Mouse (Mus musculus) heart, postnatal 14 days (tissue): ENCODE measurements around the gene Jund. TPM values are rescaled to one million over a fixed set of nuclear protein-coding genes. Genes with fewer than 3 reads are reported as not detected.

ENCODE experiments used
- DNase-seq, 2 experiments: peaks; one replicate each; pipeline ENCODE4 v3.0.0; 2021 to 2022
- intact Hi-C: fragments of 180-260 bp; cut with DNase I; formaldehyde crosslinking; loops from one replicate; pipeline ENCODE4 v1.15.1; 2025
- total RNA-seq, 2 experiments: library from RNA; stranded (reverse); gene quantifications; 2 replicates each; pipeline ENCODE4 v1.2.3; 2021

The Jund gene
- total RNA-seq, 2 experiments from 2014 or later: 159 to 162 TPM

DNA sequence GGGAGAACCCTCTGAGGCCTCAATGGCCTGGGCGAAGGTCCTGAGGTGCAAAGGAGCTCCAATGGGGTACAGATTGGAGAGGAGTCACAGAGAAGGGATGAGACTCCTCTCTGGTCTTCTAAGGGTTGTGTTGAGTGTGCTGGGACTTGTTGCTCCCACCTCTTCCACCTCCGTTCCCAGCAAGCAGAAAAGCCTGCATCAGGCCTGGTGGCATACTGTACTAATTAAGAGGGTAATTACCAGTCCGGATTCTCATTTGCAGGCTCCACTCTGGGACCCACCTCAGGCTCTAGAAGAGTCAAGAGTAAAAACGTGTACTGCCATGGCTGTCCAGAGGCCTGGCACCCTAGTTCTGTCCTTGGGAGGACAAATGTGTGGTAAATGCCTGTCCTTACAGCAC is 1.8 kb upstream of the Jund start:
- DNase-seq: no peak
- intact Hi-C loops: no loop called here

DNA sequence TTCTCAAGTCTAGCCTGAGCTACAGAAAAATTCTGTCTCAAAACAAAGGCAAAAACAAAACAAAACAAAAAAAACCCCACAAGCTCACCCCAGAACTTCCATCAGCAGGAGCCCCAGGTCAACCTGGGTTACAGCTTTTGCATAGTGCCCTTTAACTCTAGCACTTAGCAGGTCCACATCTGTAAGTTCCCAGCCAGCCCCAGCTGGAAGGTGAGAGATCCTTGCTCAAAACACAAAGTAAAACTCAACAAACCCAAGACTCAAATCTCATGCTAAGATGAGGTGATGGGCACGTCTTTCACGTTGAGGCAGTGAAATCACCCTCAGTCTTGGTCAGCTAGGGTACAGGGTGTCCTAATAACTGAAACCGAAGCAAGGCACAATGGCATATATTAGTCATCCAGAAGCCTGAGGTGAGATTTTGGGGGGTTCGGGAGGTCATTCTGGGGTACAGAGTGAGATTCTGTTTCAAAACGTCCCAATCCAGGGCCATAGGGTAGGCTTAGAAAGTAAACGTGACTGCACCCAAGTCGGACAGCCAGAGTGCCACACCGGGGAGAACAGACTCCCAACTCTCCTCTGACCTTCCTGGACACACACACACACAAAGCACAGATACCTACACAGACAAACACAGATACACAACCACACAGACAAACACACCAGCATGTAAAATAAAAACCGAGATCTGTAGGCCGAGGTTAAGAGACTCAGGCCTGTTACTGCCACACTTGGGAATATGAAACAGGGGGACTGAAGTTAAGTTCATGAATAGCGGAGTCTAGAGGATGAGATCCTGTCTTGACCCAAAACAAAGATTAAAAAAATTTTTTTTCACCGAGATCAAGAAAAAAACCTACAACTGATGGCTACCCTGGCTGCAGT is 1.1 kb upstream of the Jund start:
- no peak for DNase-seq
- intact Hi-C loops: no loop called here

DNA sequence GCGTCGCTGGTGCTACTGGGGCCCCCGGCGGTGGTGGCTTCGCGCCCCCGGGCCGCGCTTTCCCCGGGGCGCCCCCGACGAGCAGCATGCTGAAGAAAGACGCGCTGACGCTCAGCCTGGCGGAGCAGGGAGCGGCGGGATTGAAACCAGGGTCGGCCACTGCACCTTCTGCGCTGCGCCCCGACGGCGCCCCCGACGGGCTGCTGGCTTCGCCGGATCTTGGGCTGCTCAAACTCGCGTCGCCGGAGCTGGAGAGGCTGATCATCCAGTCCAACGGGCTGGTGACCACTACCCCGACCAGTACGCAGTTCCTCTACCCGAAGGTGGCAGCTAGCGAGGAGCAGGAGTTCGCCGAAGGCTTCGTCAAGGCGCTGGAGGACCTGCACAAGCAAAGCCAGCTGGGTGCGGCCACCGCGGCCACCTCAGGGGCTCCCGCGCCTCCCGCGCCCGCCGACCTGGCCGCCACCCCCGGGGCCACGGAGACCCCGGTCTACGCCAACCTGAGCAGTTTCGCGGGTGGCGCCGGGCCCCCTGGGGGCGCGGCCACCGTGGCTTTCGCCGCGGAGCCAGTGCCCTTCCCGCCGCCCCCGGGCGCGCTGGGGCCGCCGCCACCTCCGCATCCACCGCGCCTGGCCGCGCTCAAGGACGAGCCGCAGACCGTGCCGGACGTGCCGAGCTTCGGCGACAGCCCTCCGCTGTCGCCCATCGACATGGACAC is 526 bp downstream of the Jund start:
- peak in 1 of 2 experiments; percentile 69 for DNase-seq
- intact Hi-C loops: no loop called here

DNA sequence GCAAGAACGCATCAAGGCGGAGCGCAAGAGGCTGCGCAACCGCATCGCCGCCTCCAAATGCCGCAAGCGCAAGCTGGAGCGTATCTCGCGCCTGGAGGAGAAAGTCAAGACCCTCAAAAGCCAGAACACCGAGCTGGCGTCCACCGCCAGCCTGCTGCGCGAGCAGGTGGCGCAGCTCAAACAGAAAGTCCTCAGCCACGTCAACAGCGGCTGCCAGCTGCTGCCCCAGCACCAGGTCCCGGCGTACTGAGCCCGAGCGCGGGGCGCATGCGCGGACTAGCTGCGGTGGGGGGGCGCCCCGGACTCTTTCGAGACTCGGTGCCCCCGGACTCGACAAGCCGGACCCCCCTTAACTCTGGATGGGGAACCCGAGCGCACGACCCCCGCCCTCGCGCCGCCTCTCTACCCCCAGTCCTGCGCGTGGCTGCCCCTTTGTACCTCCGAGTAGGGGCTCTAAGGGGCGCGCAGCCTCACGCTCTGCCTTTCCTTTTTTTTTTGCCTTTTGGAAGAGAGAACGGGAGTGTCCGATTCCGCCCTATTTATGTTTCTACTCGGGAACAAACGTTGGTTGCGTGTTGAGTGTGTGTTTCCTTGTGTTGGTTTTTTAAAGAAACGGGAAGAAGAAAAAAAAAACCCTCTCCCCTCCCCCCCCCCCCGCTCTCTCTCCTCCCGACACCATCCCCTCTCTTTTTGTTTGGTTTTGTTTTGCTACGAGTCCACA is 1.2 kb downstream of the Jund start:
- peak; percentile 84 to 85 for DNase-seq
- intact Hi-C loops: loop anchor here (1.0 to 5.0 kb wide), 3 partner anchors 28 to 88 kb away; no protein-coding TSS in a partner anchor

DNA sequence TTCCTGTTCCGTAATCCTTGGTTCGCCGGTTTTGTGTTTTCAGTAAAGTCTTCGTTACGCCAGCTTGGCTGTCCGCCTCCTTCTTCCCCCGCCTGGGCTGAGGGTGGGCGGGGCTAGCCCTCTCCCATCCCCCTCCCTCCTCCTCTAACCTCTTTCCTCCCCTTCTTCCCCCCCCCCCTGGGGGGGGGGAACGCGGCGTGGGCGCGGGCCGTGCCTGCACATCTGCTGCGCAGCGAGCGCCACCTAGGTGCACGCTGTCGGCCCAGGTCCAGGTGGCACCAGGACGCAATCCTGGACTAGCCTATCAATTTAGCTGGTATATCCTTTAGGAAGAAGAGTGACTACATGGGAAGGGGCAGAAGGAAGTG is 1.8 kb downstream of the Jund start:
- intact Hi-C loops: loop anchor here (1.0 to 5.0 kb wide), 3 partner anchors 28 to 88 kb away; no protein-coding TSS in a partner anchor
- DNase-seq: peak; percentile 90 to 92

DNA sequence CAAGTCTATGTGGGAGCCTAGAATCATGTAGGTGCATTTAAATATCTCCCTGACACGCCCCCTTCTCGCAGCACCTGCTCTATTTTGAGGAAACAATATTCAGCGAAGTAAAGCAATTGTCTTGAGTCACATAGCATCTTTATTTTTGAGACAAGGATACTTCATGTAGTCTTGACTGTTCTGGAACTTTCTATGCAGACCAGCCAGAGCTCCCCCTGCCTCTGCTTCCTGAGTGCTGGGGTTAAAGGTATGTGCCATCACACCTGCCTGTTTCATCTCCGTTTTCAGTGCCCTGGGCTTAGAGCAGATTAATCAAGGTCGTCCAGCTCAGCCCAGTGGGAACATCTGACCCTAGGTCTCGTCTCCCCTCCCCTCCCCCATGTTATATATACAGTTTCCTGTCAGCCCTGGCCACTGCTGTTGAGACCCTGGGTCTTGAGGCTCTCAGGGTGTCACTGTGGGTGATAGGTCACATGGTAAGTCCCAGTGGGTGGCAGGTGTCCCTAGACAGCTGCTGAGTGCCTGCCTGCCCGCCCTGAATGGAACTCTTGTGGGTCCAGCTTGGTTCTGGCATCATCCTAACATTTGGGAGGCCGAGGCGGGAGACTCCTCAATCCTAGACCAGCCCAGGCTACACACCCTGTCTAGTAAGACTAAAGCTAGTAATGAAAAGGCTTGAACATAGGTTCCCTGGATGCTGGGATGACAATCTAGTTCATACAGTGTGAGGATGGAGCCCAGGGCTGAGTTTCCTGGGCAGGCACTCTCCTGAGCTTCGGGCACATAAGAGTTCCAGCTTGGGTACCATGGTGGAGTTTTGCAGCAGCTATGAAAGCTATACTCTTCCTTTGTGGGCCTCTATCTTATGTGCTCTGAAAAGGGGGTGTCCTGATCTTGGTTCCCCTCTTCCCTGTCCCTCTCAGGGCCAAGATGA is 2.6 kb downstream of the Jund start:
- intact Hi-C loops: loop anchor here (5.0 kb wide), 2 partner anchors 74 to 89 kb away; no protein-coding TSS in a partner anchor

DNA sequence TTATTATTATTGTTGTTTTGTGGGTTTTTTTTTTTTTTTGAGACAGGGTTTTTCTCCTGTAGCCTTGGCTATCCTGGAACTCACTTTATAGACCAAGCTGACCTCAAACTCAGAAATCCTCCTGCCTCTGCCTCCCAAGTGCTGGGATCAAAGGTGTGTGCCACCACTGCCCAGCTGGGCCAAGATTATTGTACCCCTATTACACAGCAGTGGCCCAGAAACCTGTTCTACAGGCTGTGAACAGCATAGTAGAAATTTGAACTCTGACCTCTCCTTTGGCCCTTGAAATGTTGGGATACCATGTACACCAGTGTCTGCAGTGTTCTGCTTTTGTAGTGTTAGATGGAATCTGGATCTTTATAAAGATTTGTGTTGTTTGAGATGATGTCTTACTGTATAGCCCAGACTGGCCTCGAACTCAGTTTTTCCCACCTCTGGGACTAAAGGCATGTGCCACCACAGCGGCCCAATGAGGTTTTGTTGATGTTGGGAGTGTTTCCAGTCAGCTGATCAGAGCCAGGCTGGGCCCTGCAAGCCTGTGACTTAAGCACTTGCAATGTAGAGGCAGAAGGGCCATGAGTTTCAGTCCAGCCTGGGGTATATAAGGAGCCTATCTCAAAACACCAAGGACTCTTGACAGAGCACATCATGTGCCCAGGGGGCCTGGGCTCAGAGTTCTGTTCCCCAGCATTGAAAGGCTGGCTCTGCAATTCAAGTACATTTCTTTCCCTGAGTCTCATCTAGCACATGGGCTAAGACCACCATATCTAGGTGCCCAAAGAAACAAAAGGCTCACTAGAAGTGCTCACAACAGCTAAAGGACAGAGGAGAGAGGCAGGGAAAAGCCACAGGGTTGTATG is 3.5 kb downstream of the Jund start:
- DNase-seq: no peak
- intact Hi-C loops: loop anchor here (5.0 kb wide), 2 partner anchors 75 to 90 kb away; no protein-coding TSS in a partner anchor

More for the DNA sequence above, 2.6 kb downstream of the Jund start:
- no peak for DNase-seq

DNA sequence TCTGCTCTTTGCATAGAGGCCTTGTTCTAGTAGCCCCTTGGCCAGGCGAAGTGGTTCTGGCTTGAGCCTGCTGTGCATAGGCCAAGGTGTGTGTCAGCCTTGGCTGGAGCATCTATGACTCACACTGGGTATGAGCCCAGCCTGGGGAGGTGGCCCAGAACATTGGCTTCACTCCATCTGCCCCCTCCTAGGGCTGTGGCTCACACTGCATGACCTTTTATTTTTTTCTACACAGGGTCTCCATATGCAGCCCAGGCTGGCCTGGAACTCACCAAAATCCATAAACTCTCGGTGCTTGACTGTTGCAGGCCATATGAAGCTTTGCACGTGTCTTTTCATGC is 4.1 kb downstream of the Jund start:
- intact Hi-C loops: loop anchor here (5.0 kb wide), 2 partner anchors 76 to 91 kb away; no protein-coding TSS in a partner anchor
- peak; percentile 83 to 88 for DNase-seq

DNA sequence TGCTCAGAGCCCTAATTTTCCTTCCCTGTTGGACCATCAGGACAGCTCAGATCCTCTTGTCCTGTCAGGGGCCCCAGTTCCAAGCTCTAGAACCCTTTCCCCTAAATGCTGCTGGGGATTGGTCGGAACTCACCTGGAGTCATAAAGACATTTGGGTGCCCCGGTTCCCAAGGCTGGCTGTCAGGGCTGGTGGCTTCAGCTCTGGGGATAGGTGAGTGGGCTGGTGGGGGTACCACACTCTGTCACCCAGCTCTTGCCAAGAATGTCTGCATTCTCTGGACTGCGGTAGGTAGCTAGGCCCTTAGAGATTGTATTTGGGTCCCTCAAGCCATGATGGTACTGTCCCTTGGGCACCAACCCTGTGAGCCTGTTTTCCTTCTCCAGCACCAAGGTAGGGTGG is 4.5 kb downstream of the Jund start, which contains the start of gene Iqcn:
Iqcn (plus strand) TSS at position 171 of the 400 bp plus-strand sequence.
- no peak for DNase-seq
- intact Hi-C loops: loop anchor here (5.0 kb wide), 2 partner anchors 76 to 91 kb away; no protein-coding TSS in a partner anchor

DNA sequence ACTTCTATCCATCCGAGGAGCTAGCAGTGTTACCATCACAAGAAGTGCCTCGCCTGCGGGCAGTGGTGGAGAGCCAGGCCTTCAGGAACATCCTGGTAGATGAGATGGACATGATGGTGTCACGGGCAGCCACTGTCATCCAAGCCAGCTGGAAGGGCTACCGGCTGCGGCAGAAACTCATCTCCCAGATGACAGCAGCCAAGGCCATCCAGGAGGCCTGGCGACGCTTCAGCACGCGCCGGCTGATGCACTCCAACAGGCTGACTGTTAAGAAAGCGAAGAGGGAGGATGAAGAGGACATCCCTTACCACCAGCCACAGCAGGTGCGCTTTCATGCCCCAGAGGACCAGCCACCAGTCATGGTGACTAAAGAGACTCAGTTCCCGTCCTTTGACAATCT is 9.5 kb downstream of the Jund start:
- DNase-seq: no peak
- intact Hi-C loops: no loop called here

DNA sequence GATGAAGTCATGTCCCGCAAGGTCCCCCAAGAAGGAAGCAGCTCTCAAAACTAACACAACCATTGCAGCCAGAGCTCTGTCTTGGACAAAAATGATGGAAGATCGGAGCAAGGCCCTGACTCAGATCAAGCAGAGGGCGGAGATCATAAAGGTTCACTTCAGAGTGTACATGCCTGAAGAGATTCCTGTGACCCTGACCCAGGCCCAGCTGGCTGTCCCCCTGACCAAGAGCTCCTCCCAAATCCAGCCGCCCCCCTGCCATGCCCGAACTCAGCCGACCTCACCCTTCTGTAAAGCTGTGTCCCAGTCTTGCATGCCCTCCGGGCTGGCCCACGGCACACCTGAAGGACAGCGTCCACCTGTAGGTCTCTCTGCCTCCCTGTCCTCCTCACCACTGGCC is 11.0 kb downstream of the Jund start:
- DNase-seq: no peak
- intact Hi-C loops: no loop called here

DNA sequence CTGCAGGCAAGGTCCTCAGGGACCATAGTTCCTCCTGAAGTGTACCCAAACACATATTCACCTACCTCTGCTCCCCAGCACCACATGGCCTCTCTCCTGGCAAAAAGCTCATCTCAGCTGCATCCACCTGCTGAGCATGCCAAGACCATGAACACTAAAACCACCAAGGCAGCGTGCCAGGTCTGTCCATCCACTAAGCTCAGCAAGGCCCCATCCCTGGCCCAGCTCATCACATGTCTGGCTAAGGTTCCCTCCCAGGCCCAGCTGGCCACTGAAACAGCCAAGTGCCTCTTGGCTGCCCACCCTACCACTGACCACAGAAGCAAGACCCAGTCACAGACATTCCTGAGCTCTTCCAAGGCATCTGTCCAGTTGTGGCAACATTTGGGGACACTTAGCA is 11.5 kb downstream of the Jund start:
- peak; percentile 47 to 54 for DNase-seq
- intact Hi-C loops: no loop called here

DNA sequence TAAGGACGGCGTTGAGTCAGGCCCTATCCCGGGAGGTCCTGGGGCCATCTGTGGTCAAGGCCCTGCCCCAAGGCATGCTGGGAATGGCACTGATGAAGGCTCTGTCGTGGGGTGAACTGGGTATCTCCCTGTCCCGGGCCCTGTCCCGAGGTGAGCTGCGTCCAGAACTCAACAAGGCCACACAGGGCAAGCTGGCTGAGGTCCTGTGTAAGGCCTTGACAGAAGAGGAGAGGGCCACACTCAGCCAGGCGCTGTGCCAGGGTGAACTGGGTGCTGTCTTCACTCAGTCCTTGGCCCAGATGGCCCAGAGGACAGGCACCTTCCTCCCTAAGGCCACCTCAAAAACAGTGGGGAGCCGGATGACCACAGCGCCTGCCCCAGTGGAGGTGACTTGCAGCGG is 12.3 kb downstream of the Jund start:
- DNase-seq: no peak
- intact Hi-C loops: no loop called here

DNA sequence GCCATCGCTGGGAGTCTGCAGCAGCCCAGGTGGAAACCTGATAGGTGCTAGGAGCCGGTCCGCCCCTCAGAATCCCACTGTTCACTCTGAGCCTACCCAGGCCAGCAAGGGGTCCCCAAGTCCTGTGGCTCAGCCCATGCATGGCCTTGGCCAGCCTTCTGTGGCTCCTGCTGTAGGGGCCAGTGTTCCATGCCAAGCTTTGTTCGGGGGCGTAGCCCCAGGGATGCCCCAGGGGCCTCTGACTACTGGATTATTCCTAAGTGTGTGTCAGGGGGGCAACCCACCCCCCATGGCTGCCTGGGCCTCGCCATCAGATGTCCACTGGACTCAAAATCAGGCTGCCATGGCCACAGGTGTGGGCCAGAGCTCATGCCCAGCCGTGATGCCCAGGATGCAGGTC is 15.2 kb downstream of the Jund start:
- intact Hi-C loops: no loop called here
- no peak for DNase-seq

DNA sequence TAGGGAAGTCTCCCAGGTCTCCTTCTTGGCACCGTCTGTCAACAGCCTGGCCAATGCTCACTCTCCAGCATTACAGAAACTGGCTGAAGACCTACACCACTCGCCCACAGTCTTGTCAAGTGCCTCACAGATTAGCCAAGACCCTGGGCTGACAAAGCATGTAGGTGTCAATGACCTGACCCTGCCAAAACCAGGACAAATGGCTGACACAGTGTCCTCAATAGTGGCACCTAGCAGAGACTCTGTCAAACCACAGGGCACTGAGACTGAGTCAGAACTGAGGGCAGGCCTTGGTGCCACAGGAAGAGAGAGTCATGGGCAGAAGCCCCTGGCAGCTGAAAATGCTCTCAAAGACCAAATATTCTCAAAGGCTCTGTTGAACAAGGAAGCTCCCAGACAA is 16.3 kb downstream of the Jund start:
- intact Hi-C loops: no loop called here
- no peak for DNase-seq

DNA sequence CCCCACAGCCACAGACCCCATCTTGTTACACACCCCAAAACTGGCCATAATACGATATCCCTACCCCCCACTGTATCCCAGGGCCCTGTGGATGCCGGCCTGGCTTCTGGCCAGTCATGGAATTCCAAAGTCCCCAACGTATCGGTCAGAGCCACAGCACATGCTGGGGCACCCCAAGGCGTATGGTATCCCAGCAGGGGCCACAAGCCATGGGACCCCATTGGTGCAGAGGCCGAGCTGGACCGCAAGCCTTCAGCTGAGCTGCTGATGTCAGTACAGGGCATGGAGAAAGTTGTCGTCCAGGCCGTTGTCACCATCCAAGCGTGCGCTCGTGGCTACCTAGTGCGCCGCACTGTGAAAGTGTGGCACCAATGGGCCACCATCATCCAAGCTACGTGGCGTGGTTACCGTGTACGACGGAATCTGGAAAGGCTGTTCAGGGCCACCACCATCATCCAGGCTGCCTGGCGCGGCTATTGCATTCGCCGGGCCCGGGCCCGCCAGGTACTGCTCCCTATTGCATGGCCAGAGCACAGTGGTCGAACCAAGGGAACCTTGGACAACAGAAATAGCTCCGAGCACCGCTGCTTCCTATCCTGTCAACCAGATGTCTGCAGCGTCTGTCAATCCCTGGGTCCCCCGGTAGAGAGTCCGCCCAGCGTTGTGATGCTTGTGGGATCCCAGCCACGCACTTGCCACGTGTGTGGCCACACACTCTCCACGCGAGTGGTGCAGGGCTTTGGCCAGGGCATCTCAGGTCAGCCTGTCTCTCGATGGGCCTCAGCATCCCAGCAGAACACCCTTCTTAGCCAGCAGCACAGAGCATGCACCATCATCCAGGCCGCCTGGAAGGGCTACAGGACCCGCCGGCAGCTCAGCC is 18.0 kb downstream of the Jund start:
- DNase-seq: no peak
- intact Hi-C loops: no loop called here

DNA sequence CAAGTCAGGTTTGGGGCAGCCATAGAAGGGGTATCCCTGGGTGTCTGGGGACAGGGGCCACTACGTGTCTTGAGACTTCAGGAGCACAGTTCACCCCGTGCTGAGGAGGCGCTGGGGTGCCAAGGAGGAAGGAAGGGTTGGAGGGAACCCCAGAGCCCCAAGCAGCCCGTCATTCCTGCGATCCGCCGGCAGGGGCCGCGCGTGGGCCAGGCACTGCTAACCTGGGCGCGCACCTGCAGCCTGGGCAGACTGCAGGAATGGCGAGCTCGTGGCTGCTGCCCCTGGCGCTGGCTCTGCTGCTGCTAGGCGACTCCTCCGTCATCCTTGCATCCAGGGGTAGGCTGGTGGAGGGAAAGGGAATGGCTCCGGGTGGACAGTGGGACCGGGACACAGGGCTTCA is 19.5 kb downstream of the Jund start, which contains the start of gene Gm3336:
Gm3336 (plus strand) TSS at position 247 of the 400 bp plus-strand sequence.
- intact Hi-C loops: no loop called here

More for the DNA sequence above, 19.5 kb downstream of the Jund start, which contains the start of gene Gm3336:
- DNase-seq: peak; percentile 71 to 74
